Mouse (Mus musculus) left cerebral cortex, postnatal 10 days (tissue): Measurements from ENCODE around the gene CK137956. TPM values are rescaled to one million over a fixed set of nuclear protein-coding genes. Genes with fewer than 3 reads are reported as not detected.

Experiments used
- DNase-seq, 2 experiments: peaks; one replicate each; pipeline ENCODE4 v3.0.0; 2021 to 2022; ENCODE audit warnings: low spot score in 2 of 2, mixed read lengths in 1 of 2; ENCODE audit errors: extremely low spot score in 1 of 2
- intact Hi-C: fragments of 180-260 bp; cut with DNase I; formaldehyde crosslinking; loops from one replicate; pipeline ENCODE4 v1.15.1; 2025
- total RNA-seq, 2 experiments: library from RNA; stranded (reverse); gene quantifications; 2 replicates each; pipeline ENCODE4 v1.2.3; 2021

The CK137956 gene
- total RNA-seq, 2 experiments from 2014 or later = 3.9 to 4.2 TPM

DNA sequence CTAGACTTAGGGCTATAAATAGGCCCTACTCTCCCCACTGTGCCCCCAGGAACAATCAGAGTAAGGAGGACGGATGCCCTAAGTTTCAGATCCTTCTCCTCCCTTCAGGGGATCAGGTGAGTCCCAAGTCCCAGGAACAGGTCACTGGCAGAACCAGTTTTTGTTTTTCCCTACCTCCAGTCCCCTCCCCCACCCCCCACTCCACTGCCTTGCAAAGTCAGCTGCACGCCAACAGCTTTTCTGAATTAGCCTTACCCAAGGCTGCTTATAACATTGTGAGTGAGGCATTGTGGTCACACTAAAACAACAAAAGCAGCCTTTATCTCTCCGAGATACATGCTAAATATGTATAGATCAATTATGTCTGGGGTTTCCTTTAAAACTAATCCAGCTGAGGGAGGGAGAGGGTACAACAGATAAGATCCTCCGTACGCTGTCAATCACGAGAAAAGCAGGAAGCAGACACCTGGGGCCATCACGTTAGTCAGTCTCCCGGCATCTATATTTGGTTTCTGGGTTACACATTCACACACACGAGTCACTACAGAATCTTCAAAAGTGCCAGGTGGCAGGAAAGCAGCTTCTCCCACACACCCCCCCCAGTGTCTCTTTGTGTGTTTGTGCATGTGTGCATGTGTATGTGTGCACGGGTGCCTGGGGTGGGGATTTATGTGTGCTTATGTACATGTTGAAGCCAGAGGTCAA is 17.6 kb downstream of the CK137956 start:
- intact Hi-C loops = no loop called here
- DNase-seq = no peak

GRCm38 (mm10) chr4:127947696-127948095 is 23.1 kb downstream of the CK137956 start:
- DNase-seq = no peak
- intact Hi-C loops = no loop called here

DNA sequence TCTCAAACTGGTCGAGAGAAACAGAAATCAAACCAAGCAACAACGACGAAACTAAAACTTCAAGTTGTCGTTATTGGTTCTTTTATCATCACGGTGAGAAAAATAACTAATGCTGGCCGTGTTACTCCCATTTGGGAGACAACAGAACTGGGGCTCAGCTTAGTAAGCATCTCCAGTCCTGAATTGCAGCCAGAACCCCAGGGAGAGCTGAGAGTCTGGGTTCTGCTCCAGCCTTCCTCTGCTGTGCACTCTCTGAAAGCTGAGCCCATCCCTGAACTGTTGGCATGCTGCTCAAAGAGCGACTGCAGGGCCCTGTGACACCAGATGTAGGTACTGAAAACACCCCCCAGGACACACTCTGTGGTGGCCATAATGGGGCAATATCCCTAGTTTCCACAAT is 33.3 kb downstream of the CK137956 start:
- DNase-seq = no peak
- intact Hi-C loops = no loop called here

GRCm38 (mm10) chr4:127935369-127935768 is 35.4 kb downstream of the CK137956 start:
- intact Hi-C loops = no loop called here
- no peak for DNase-seq

DNA sequence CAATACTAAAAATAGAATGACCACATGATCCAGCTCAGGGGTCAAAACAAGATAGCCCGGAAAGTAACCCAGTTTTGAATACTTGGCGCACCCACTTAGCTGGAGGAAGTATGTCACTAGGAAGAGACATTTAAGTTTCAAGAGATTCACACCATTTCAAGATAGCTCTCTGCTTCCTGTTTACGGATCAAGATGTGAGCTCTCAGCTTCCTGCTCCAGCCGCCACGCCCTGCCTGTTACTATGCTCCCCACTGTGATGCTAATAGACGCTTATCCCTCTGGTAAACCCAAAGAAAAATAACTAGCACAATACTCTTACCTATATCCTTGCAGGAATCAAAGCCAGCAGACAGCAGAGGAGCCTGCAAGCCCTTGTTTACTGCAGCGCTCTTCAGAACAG is 57.2 kb downstream of the CK137956 start:
- DNase-seq = no peak
- intact Hi-C loops = no loop called here

DNA sequence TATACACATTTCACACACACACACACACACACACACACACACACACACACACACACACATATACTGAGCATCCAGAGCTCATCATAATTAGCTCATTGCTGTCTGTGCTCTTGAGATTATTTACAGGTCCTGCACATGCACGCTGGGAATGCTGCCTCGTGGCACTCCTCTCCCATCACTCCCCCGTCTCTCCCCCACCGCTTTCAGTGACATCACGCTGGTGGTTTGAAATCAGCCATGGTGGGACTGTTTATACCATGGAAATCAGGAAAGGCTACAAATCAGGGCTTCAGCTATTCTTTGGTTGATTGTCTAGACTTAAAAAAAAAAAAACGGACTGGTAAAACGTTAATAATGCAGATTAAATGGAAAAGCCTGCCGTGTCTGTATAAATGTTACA is 63.6 kb downstream of the CK137956 start:
- intact Hi-C loops = no loop called here
- no peak for DNase-seq

- intact Hi-C loops = no loop called here
- DNase-seq = no peak
Measured at GRCm38 (mm10) chr4:127903954-127904353, 66.8 kb downstream of the CK137956 start.

DNA sequence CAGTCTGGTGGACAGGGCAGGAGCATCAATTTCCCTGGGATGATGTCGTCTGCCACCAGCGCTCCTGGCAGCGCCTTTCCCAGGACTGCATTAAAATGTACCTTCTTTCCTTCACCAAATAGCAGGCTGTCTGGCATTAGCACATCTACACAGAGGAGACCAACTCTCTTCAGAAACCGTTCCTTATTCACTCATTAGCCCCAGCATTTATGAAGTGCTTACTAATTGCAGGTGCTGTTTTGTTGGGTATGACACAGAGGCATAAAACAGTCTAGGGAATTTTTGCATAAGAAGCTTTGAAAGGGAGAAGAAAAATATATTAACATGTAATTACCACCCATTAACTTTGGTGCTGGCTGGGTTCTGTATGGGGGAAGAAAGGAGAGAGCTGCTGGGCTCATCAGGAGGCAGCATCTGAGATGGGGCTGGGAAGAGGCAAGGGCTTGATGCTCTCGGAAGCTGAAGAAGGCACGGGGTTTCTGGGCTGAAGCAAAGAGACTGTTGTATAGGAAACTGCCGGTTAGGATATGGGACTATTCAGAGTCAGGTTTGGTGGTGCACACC is 69.8 kb downstream of the CK137956 start:
- intact Hi-C loops = no loop called here
- DNase-seq = no peak

GRCm38 (mm10) chr4:127889071-127889470 is 81.7 kb downstream of the CK137956 start:
- DNase-seq = no peak
- intact Hi-C loops = no loop called here

- DNase-seq = no peak
- intact Hi-C loops = no loop called here
Measured at GRCm38 (mm10) chr4:127878966-127879365, 91.8 kb downstream of the CK137956 start.

Other genes with a start within 250 kb of the CK137956 start
- 10 to 100 TPM; 63.8 to 65.5 TPM for gene Csmd2, start 16.9 kb upstream of the CK137956 start, total RNA-seq